Mouse (Mus musculus) forebrain, embryonic 13.5 days (tissue): Measurements from ENCODE around the gene L3mbtl4. TPM values are rescaled to one million over a fixed set of nuclear protein-coding genes. Genes with fewer than 3 reads are reported as not detected.
A peak's percentile ranks its signal among the peaks of the same experiment; 100 is the strongest.

ENCODE experiments used
- ATAC-seq: fragments of 200-750 bp; cut with Nextera tagmentation; 2 replicates; pipeline ENCODE4 v1.8.0; 2017
- H3K27ac ChIP-seq: fragments of 300-500 bp; sonication (generic); 2 replicates; pipeline ENCODE4 v1.5.1; 2015; ENCODE audit warnings: inconsistent platforms, mild to moderate bottlenecking, moderate library complexity
- H3K27me3 ChIP-seq: fragments of 300-500 bp; sonication (generic); 2 replicates; pipeline ENCODE4 v1.6.1; 2015; ENCODE audit warnings: mild to moderate bottlenecking, inconsistent platforms
- H3K36me3 ChIP-seq: fragments of 300-500 bp; sonication (generic); 2 replicates; pipeline ENCODE4 v1.6.1; 2015; ENCODE audit warnings: mild to moderate bottlenecking, inconsistent platforms; ENCODE audit not compliant: poor library complexity, severe bottlenecking
- H3K4me1 ChIP-seq: fragments of 300-500 bp; sonication (generic); 2 replicates; pipeline ENCODE4 v1.6.1; 2015; ENCODE audit warnings: inconsistent platforms
- H3K4me2 ChIP-seq: fragments of 300-500 bp; sonication (generic); 2 replicates; pipeline ENCODE4 v1.6.1; 2015; ENCODE audit warnings: inconsistent platforms, mild to moderate bottlenecking, moderate library complexity
- H3K4me3 ChIP-seq: fragments of 300-500 bp; sonication (generic); 2 replicates; pipeline ENCODE4 v1.5.1; 2015; ENCODE audit warnings: mild to moderate bottlenecking, inconsistent platforms
- H3K9ac ChIP-seq: fragments of 300-500 bp; sonication (generic); 2 replicates; pipeline ENCODE4 v1.6.1; 2015; ENCODE audit warnings: mild to moderate bottlenecking, inconsistent platforms
- H3K9me3 ChIP-seq: fragments of 300-500 bp; sonication (generic); replicated peaks from 2 replicates; pipeline ENCODE4 v1.6.1; 2016; ENCODE audit warnings: inconsistent platforms
- WGBS: fragments of 180-500 bp; shearing (Covaris S2); methylation state at CpG from one replicate; pipeline ENCODE4 v1.1.7; 2015; 5-methylcytosine and 5-hydroxymethylcytosine counted together
- polyA plus RNA-seq: library from polyadenylated mRNA; unstranded; fragments of >200 nt; fragmentation: Nextera tagmentation; extraction: Ambion mirVana; gene quantifications from 2 replicates; pipeline ENCODE4 v1.2.1, GENCODE M21; 2015

The L3mbtl4 gene
- polyA plus RNA-seq, 1 experiment from 2014 or later: 0.93 TPM

DNA sequence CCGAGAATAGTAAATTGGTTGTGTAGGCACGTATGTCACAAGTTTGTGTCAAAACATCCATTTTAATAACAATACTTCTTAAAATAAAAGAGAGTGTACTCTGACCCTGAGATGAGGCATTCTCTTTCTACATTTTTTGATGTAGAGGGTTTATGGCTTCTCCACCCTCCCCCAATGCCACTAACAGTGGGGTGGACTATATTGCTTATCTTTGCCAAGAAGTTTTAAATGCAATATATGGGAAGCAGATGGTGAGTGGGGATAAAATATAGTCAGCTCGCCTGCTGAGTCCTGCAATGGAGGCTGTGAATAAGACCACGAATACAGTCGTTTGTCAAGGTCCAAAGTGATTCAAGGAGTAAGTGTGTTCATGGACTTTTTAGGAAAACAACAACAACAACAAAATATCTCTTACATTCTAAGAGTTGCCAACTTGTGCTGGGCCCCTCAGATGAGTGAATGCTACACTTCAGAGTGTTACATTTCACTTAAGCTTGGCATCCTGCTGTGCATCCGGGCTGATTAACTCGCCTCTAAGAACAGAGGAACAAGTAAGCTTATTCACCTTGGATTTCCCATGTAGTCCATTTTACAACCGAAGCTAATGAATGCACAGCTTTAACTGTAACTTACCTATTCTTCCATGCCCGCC lies 18.2 kb downstream of the L3mbtl4 start:
- no peak overlapping the region for H3K9ac ChIP-seq
- H3K4me2 ChIP-seq: no peak overlapping the region
- no peaks in the 10 kb centered on the region; the same call in 1 of the 2 replicates for H3K9me3 ChIP-seq
- no peaks in the 10 kb centered on the region for H3K36me3 ChIP-seq
- WGBS: 26% methylated on average over 9 of the region's 9 CpGs
- no peak overlapping the region for H3K4me3 ChIP-seq
- no peak overlapping the region for H3K27ac ChIP-seq
- no peaks in the 10 kb centered on the region; the same call in 1 of the 2 replicates for H3K4me1 ChIP-seq
- H3K27me3 ChIP-seq: no peaks in the 10 kb centered on the region
- ATAC-seq: no peak

DNA sequence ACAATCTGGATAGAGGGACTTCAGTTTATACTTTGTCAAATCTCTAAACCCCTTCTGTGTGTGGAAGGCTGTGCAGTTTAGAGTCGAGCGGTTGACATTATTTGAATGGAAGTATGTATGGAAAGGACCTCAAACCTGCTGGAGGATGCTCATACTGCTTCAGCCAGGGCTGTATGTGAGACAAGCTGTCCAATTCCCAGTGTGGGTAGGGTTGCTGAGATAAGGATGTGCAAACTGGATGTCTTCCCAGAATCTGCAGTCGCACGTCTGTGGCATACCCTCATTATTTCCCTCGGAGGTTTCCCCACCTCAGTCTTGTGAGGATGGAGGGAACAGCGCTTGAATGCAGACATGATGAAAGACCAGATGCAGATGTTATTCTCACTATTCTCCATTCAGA lies 34.8 kb downstream of the L3mbtl4 start:
- Histone ChIP-seq H3K4me1 (no peaks in the 10 kb centered on the region), H3K9ac (no peak overlapping the region), H3K27ac (no peak overlapping the region), H3K27me3 (no peaks in the 10 kb centered on the region), H3K36me3 (no peaks in the 10 kb centered on the region), H3K4me3 (no peak overlapping the region), H3K9me3 (no peaks in the 10 kb centered on the region), H3K4me2 (no peak overlapping the region)
- ATAC-seq: no peak
- WGBS: 88% methylated on average over 6 of the region's 6 CpGs

- H3K27me3 ChIP-seq: no peaks in the 10 kb centered on the region
- H3K4me1 ChIP-seq: no peaks in the 10 kb centered on the region
- no peak overlapping the region for H3K4me2 ChIP-seq
- H3K27ac ChIP-seq: no peak overlapping the region
- WGBS: 80% methylated on average over 5 of the region's 5 CpGs
- no peaks in the 10 kb centered on the region for H3K36me3 ChIP-seq
- no peaks in the 10 kb centered on the region for H3K9me3 ChIP-seq
- no peak overlapping the region for H3K9ac ChIP-seq
- no peak overlapping the region for H3K4me3 ChIP-seq
- no peak for ATAC-seq
Measured at GRCm38 (mm10) chr17:68312286-68312927, 38.8 kb downstream of the L3mbtl4 start.

DNA sequence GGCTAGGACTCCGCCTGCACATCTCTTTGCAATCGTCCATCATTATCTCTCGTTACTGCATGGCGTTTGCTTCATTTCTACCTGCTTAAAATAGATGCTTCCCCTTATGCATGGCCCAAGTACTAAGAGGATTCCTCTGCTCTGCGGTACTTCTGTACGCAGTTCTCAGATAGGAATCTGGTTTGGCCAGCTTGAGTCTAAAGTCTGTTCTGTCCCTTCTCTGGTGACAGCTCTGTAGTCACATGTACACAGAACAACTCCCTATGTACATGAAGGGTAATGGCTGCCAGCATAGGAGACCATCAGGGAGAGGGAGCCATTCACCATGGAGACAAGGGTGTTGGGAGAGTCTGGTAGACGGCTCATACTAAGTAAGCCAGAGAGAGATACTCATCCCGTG lies 47.3 kb downstream of the L3mbtl4 start:
- H3K4me1 ChIP-seq: peaks cover 3% of the 10 kb centered on the region; the same call in 1 of the 2 replicates
- no peaks in the 10 kb centered on the region for H3K9me3 ChIP-seq
- ATAC-seq: no peak
- WGBS: 92% methylated on average over 8 of the region's 8 CpGs
- no peak overlapping the region for H3K4me2 ChIP-seq
- H3K9ac ChIP-seq: no peak overlapping the region
- H3K4me3 ChIP-seq: no peak overlapping the region
- H3K36me3 ChIP-seq: no peaks in the 10 kb centered on the region
- no peaks in the 10 kb centered on the region for H3K27me3 ChIP-seq
- no peak overlapping the region for H3K27ac ChIP-seq

- H3K27ac ChIP-seq: no peak overlapping the region
- ATAC-seq: no peak
- H3K9me3 ChIP-seq: no peaks in the 10 kb centered on the region
- no peak overlapping the region for H3K4me2 ChIP-seq
- no peaks in the 10 kb centered on the region for H3K36me3 ChIP-seq
- 65% methylated on average over 3 of the region's 3 CpGs for WGBS
- no peaks in the 10 kb centered on the region for H3K27me3 ChIP-seq
- no peak overlapping the region for H3K4me3 ChIP-seq
- no peak overlapping the region for H3K9ac ChIP-seq
- H3K4me1 ChIP-seq: peaks cover 3% of the 10 kb centered on the region; the same call in 1 of the 2 replicates
Measured at GRCm38 (mm10) chr17:68322607-68323006, 49.0 kb downstream of the L3mbtl4 start.

- no peak for ATAC-seq
- no peaks in the 10 kb centered on the region for H3K36me3 ChIP-seq
- no peaks in the 10 kb centered on the region for H3K4me1 ChIP-seq
- H3K9me3 ChIP-seq: no peaks in the 10 kb centered on the region
- H3K27me3 ChIP-seq: no peaks in the 10 kb centered on the region
- H3K27ac ChIP-seq: no peak overlapping the region
- H3K4me3 ChIP-seq: no peak overlapping the region
- WGBS: 82% methylated on average over 5 of the region's 5 CpGs
- H3K9ac ChIP-seq: no peak overlapping the region
- H3K4me2 ChIP-seq: no peak overlapping the region
Measured at GRCm38 (mm10) chr17:68332225-68332624, 58.6 kb downstream of the L3mbtl4 start.

DNA sequence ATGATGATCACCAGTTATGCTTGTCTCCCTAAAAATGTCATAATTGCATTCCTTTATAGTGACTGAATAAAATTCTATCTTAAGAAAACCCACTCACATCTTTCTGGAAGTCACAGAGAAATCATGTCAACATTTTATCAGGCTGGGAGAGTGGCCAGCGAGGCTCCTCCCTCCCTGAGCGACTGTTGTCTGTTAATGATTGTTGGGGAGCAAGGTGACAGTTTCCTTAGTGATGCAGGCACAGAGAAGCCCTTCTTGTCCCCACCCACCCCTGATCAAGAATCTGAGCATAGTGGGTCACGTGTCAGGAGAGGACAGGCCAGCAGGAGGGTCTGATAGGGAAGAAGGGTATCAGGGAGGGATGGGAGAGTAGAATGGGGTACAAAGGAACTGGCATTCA lies 59.8 kb downstream of the L3mbtl4 start:
- 65% methylated on average over 3 of the region's 3 CpGs for WGBS
- H3K4me2 ChIP-seq: no peak overlapping the region
- no peak overlapping the region for H3K9ac ChIP-seq
- no peak for ATAC-seq
- no peaks in the 10 kb centered on the region for H3K9me3 ChIP-seq
- no peaks in the 10 kb centered on the region for H3K36me3 ChIP-seq
- H3K4me3 ChIP-seq: no peak overlapping the region
- H3K27ac ChIP-seq: no peak overlapping the region
- H3K27me3 ChIP-seq: no peaks in the 10 kb centered on the region
- no peaks in the 10 kb centered on the region for H3K4me1 ChIP-seq

DNA sequence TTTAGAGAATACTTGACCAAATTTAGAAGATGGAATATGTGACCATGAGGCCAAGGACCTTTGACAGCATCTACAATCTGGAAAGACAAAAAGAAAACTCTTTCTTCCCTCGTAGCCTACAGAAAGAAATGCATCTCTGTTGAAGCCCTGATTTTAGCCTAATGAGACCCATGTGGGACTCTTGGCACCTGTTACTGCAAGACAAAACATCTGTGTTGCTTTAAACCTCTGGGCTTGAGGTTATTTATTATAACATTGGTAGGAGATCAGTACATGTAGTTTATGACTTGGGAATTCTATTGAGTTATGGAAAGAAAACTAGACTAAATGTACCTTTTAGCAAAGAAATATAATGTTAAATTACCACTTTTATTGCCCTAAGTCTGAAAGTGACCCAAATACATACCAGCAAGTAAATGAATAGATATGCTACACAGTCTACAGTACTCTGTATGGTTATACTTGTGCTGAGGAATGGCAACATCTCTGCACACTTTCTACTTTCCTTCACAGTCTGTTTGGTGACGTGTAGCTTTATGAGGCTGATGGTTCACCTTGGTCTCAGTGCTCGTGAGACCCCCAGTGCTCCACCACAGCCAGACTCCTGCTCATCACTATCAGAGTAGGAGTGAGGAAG lies 65.4 kb downstream of the L3mbtl4 start:
- H3K4me3 ChIP-seq: no peak overlapping the region
- no peak for ATAC-seq
- H3K9me3 ChIP-seq: no peaks in the 10 kb centered on the region
- no peaks in the 10 kb centered on the region for H3K36me3 ChIP-seq
- H3K27ac ChIP-seq: no peak overlapping the region
- H3K4me1 ChIP-seq: no peaks in the 10 kb centered on the region
- 89% methylated on average over 3 of the region's 3 CpGs for WGBS
- no peaks in the 10 kb centered on the region for H3K27me3 ChIP-seq
- no peak overlapping the region for H3K4me2 ChIP-seq
- no peak overlapping the region for H3K9ac ChIP-seq

GRCm38 (mm10) chr17:68357687-68358086 lies 84.1 kb downstream of the L3mbtl4 start:
- ATAC-seq: no peak
- H3K9me3 ChIP-seq: no peaks in the 10 kb centered on the region
- H3K27ac ChIP-seq: no peak overlapping the region
- no peak overlapping the region for H3K4me3 ChIP-seq
- WGBS: 26% methylated on average over 1 of the region's 1 CpGs
- H3K36me3 ChIP-seq: no peaks in the 10 kb centered on the region
- H3K4me2 ChIP-seq: no peak overlapping the region
- no peaks in the 10 kb centered on the region for H3K27me3 ChIP-seq
- H3K4me1 ChIP-seq: no peaks in the 10 kb centered on the region
- no peak overlapping the region for H3K9ac ChIP-seq

- H3K4me1 ChIP-seq: no peaks in the 10 kb centered on the region
- no peaks in the 10 kb centered on the region for H3K9me3 ChIP-seq
- 83% methylated on average over 1 of the region's 1 CpGs for WGBS
- no peaks in the 10 kb centered on the region for H3K27me3 ChIP-seq
- H3K4me3 ChIP-seq: no peak overlapping the region
- no peaks in the 10 kb centered on the region for H3K36me3 ChIP-seq
- no peak for ATAC-seq
- no peak overlapping the region for H3K9ac ChIP-seq
- H3K4me2 ChIP-seq: no peak overlapping the region
- H3K27ac ChIP-seq: no peak overlapping the region
Measured at GRCm38 (mm10) chr17:68371101-68371500, 97.5 kb downstream of the L3mbtl4 start.

DNA sequence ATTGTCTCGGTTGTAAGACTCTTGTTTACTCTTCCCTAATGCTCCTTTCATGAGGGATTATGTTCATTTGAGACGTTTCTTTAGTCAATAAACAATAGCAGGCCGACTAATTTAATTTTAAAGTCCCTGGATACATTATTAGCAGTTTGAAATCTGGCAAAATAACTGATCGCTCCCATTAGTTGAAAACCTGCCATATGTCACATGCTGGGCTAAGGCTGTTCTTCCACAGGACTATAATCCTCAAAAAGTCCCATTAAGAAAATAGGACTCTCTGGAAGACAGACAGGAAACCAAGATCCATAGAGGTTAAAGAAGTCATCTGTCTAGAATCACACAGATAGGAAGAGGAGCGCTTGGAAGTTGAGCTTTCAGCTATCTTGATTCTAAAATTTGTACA lies 114.9 kb downstream of the L3mbtl4 start:
- peak; percentile 10; the same call in 1 of the 2 replicates for ATAC-seq
- Histone ChIP-seq H3K4me1 (no peaks in the 10 kb centered on the region), H3K27ac (no peak overlapping the region), H3K27me3 (no peaks in the 10 kb centered on the region), H3K9ac (no peak overlapping the region), H3K36me3 (no peaks in the 10 kb centered on the region), H3K9me3 (no peaks in the 10 kb centered on the region), H3K4me3 (no peak overlapping the region), H3K4me2 (no peak overlapping the region)
- WGBS: 29% methylated on average over 5 of the region's 5 CpGs

- H3K36me3 ChIP-seq: no peaks in the 10 kb centered on the region
- H3K4me1 ChIP-seq: no peaks in the 10 kb centered on the region
- no peak overlapping the region for H3K9ac ChIP-seq
- H3K4me3 ChIP-seq: no peak overlapping the region
- no peaks in the 10 kb centered on the region for H3K27me3 ChIP-seq
- 88% methylated on average over 1 of the region's 1 CpGs for WGBS
- no peaks in the 10 kb centered on the region for H3K9me3 ChIP-seq
- ATAC-seq: peak; percentile 50; the same call in 1 of the 2 replicates
- no peak overlapping the region for H3K4me2 ChIP-seq
- no peak overlapping the region for H3K27ac ChIP-seq
Measured at GRCm38 (mm10) chr17:68405993-68406392, 132.4 kb downstream of the L3mbtl4 start.
